Mouse (Mus musculus) stomach, embryonic 14.5 days (tissue): Measurements from ENCODE around the gene C5ar1. TPM values are rescaled to one million over a fixed set of nuclear protein-coding genes. Genes with fewer than 3 reads are reported as not detected.
"Not testable (repeated sequence)": the region's sequence is repeated elsewhere in the genome, so short reads cannot be mapped to it uniquely, and the experiment has no call there.

Source experiments
- ATAC-seq: fragments of 200-750 bp; cut with Nextera tagmentation; 2 replicates; pipeline ENCODE4 v1.8.0; 2017; ENCODE audit warnings: low read depth, moderate TSS enrichment; ENCODE audit not compliant: insufficient number of reproducible peaks, insufficient read depth, low FRiP score
- H3K27ac ChIP-seq: fragments of 300-500 bp; sonication (generic); 2 replicates; pipeline ENCODE4 v1.5.1; 2014; ENCODE audit warnings: mild to moderate bottlenecking, low read length, moderate library complexity, mixed read lengths
- H3K27me3 ChIP-seq: fragments of 300-500 bp; sonication (generic); 2 replicates; pipeline ENCODE4 v1.6.1; 2014; ENCODE audit warnings: low read length, control low read depth, mixed read lengths; ENCODE audit not compliant: control insufficient read depth, insufficient read depth
- H3K36me3 ChIP-seq: fragments of 300-500 bp; sonication (generic); 2 replicates; pipeline ENCODE4 v1.6.1; 2014; ENCODE audit warnings: mild to moderate bottlenecking, control low read depth, low read length, moderate library complexity, mixed read lengths; ENCODE audit not compliant: control insufficient read depth, insufficient read depth
- H3K4me1 ChIP-seq: fragments of 300-500 bp; sonication (generic); 2 replicates; pipeline ENCODE4 v1.6.1; 2014; ENCODE audit warnings: low read length, control low read depth, mixed read lengths; ENCODE audit not compliant: control insufficient read depth, insufficient read depth
- H3K4me2 ChIP-seq: fragments of 300-500 bp; sonication (generic); replicated peaks from 2 replicates; pipeline ENCODE4 v1.6.1; 2014; ENCODE audit warnings: low read depth, low read length, control low read depth
- H3K4me3 ChIP-seq: fragments of 300-500 bp; sonication (generic); 2 replicates; pipeline ENCODE4 v1.5.1; 2014; ENCODE audit warnings: low read depth, low read length, control low read depth
- H3K9ac ChIP-seq: fragments of 300-500 bp; sonication (generic); replicated peaks from 2 replicates; pipeline ENCODE4 v1.6.1; 2014; ENCODE audit warnings: low read depth, mild to moderate bottlenecking, control low read depth, low read length, moderate library complexity, mixed read lengths
- H3K9me3 ChIP-seq: fragments of 300-500 bp; sonication (generic); 2 replicates; pipeline ENCODE4 v1.6.1; 2016; ENCODE audit warnings: low read depth, low read length, control low read depth; ENCODE audit not compliant: control insufficient read depth
- WGBS: fragments of 180-500 bp; shearing (Covaris S2); extraction: QIAGEN DNeasy Blood & Tissue Kit; methylation state at CpG from one replicate; pipeline ENCODE4 v1.1.7; 2014; 5-methylcytosine and 5-hydroxymethylcytosine counted together
- polyA plus RNA-seq: library from polyadenylated mRNA; unstranded; fragments of >200 nt; fragmentation: Nextera tagmentation; extraction: Ambion mirVana; gene quantifications from 2 replicates; pipeline ENCODE4 v1.2.1, GENCODE M21; 2014

Gene C5ar1
- polyA plus RNA-seq, 1 experiment from 2014 or later, result 2.4 TPM

- Histone ChIP-seq H3K4me1 (peaks cover 16% of the 10 kb centered on the region), H3K4me3 (no peak overlapping the region), H3K9me3 (no peaks in the 10 kb centered on the region), H3K27me3 (no peaks in the 10 kb centered on the region), H3K9ac (no peak overlapping the region), H3K27ac (no peak overlapping the region), H3K36me3 (peaks cover 12% of the 10 kb centered on the region), H3K4me2 (no peak overlapping the region)
- no peak for ATAC-seq
- WGBS, result 88% methylated on average over 1 of the region's 1 CpGs
These were observed 11.8 kb upstream of the C5ar1 start for GRCm38 (mm10) chr7:16271139-16271538.

DNA sequence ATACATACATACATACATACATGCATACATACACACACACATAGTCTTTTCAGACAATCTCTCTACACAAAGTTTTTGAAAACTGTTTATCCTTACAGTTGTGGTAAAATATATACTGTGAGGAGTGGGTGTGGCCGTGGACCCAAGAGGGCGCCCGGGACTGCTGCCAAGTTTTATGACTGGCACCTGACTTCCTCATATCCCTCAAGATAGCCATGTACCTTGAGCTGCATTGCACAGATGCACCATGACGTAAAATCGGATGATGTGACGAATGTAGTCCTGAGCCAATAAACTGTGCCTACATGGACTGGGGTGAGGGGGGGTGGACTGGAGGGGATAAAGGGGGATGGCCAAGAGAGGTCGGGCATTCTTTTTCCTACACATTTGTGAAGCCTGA is 7.3 kb upstream of the C5ar1 start:
- H3K9ac ChIP-seq, H3K9me3 ChIP-seq, H3K4me1 ChIP-seq, H3K4me3 ChIP-seq, H3K36me3 ChIP-seq, H3K27me3 ChIP-seq, H3K4me2 ChIP-seq, H3K27ac ChIP-seq, ATAC-seq: not testable (repeated sequence)
- 85% methylated on average over 7 of the region's 7 CpGs for whole genome bisulfite sequencing

DNA sequence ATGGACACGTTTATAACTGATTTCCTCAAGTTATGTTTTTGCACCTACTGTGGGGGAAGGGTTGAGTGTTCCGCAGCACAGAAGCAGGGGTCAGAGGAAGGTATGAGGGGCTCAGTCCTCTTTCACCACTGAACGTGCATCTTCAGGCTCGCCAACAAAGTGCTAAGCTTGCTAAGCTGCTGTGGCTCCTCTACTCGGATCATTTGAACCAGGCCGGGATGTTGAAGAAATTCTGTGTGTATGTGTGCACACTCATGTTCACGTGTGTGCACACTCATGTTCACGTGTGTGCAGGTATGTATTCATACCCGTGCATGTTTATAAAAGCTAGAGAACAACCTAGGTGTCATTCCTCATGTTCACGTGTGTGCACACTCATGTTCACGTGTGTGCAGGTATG is 6.5 kb upstream of the C5ar1 start:
- H3K9ac ChIP-seq, result no peak overlapping the region
- no peaks in the 10 kb centered on the region for H3K4me1 ChIP-seq
- no peak overlapping the region for H3K4me3 ChIP-seq
- WGBS, result 86% methylated on average over 11 of the region's 11 CpGs
- no peaks in the 10 kb centered on the region for H3K27me3 ChIP-seq
- H3K36me3 ChIP-seq, result no peaks in the 10 kb centered on the region
- no peaks in the 10 kb centered on the region for H3K9me3 ChIP-seq
- H3K4me2 ChIP-seq, result no peak overlapping the region
- no peak overlapping the region for H3K27ac ChIP-seq
- ATAC-seq, result no peak

GRCm38 (mm10) chr7:16263843-16264242 is 4.5 kb upstream of the C5ar1 start:
- Histone ChIP-seq H3K36me3 (no peaks in the 10 kb centered on the region), H3K27ac (no peak overlapping the region), H3K4me3 (no peak overlapping the region), H3K9ac (no peak overlapping the region), H3K27me3 (no peaks in the 10 kb centered on the region), H3K9me3 (no peaks in the 10 kb centered on the region), H3K4me2 (no peak overlapping the region), H3K4me1 (no peaks in the 10 kb centered on the region)
- ATAC-seq, result no peak
- 80% methylated on average over 5 of the region's 5 CpGs for WGBS

DNA sequence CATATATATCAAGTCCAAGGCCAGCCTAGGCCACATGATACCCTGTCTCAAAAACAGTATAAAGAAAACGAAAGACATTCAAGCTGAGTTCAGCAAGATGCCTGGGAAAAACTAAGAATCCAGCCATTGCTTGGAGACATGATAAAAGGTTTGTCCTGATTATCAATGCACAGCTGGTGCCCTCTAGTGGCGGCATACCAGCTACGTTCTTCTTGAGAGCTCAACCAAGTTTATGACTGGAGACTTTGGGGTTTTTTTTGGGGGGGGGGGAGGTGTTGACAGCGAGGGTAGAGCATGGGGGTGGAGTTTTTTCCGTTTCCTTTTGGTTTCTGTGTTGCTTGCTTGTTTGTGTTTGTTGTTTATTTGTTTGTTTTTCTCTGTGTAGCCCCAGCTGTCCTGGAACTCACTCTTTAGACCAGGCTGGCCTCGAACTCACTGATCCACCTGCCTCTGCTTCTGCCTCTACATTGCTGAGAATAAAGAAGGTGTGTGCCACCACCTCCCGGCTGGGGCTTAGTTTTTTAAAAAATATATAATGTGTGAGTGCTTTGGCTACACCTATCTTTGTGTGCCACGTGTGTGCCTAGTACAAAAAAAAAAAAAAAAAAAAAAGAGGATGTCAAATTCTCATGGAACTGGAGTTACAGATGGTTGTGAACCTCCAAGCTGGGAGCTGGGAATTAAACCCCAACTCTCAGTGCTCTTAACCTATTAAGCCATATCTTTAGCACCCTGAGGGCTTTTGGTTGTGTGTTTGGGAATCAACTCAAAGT is 3.9 kb upstream of the C5ar1 start:
- Histone ChIP-seq H3K4me2 (no peak overlapping the region), H3K36me3 (no peaks in the 10 kb centered on the region), H3K4me3 (no peak overlapping the region), H3K27ac (no peak overlapping the region), H3K9me3 (no peaks in the 10 kb centered on the region), H3K27me3 (no peaks in the 10 kb centered on the region), H3K9ac (no peak overlapping the region), H3K4me1 (no peaks in the 10 kb centered on the region)
- no peak for ATAC-seq
- 29% methylated on average over 8 of the region's 8 CpGs for whole genome bisulfite sequencing

DNA sequence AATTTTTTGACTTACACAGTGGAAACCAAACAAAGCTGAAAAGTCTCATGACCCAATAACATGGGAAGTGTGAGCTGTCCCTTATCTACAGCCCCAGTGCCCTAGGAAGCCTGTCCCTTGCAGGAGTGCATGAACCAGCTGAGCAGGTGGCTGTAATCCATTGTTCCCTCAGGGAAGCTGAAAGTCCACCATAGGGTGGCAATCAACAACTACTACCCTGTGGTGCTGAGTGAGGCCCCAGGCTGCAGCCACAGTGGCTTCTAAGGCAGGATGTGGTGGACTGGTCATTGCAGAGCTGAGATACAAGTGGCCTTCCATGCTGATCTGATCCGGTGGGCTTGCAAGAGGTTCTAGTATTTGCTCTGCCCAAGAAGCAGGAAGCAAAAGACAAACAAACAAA is 1.8 kb upstream of the C5ar1 start:
- no peaks in the 10 kb centered on the region for H3K27me3 ChIP-seq
- WGBS, result 73% methylated on average over 1 of the region's 1 CpGs
- no peak for ATAC-seq

DNA sequence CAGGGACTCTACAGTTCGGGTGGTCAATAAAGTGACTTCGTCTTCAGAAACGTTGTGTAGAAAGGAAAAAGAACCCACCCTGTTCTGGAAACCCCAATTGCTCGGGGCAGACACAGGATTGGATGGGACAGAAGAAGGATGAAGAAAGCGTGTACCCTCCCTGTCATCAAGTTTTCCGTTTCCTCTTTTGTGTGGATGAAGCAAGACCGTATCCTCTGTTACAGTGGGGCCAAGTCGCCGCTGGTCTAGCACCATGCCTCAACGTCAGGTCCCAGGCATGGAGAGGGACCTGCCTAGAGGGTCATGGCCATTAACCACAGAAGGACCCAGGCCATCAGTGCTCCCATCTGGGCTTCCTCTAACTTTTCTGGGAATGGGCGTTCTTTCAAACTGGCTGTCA is 1.5 kb downstream of the C5ar1 start:
- no peak overlapping the region for H3K4me3 ChIP-seq
- WGBS, result 88% methylated on average over 11 of the region's 11 CpGs
- no peak for ATAC-seq

More for the DNA sequence above, 1.8 kb upstream of the C5ar1 start:
- H3K36me3 ChIP-seq, result no peaks in the 10 kb centered on the region
- no peaks in the 10 kb centered on the region for H3K4me1 ChIP-seq
- no peak overlapping the region for H3K4me2 ChIP-seq
- H3K4me3 ChIP-seq, result no peak overlapping the region
- no peak overlapping the region for H3K27ac ChIP-seq
- no peak overlapping the region for H3K9ac ChIP-seq
- H3K9me3 ChIP-seq, result no peaks in the 10 kb centered on the region

GRCm38 (mm10) chr7:16255963-16256362 is 3.4 kb downstream of the C5ar1 start:
- ATAC-seq, H3K4me2 ChIP-seq, H3K4me1 ChIP-seq, H3K9me3 ChIP-seq, H3K9ac ChIP-seq, H3K36me3 ChIP-seq, H3K4me3 ChIP-seq, H3K27me3 ChIP-seq, H3K27ac ChIP-seq: not testable (repeated sequence)
- 89% methylated on average over 4 of the region's 4 CpGs for WGBS

More for the DNA sequence above, 1.5 kb downstream of the C5ar1 start:
- Histone ChIP-seq H3K9me3 (no peaks in the 10 kb centered on the region), H3K4me2 (no peak overlapping the region), H3K9ac (no peak overlapping the region), H3K36me3 (no peaks in the 10 kb centered on the region), H3K27me3 (no peaks in the 10 kb centered on the region), H3K27ac (no peak overlapping the region), H3K4me1 (no peaks in the 10 kb centered on the region)

DNA sequence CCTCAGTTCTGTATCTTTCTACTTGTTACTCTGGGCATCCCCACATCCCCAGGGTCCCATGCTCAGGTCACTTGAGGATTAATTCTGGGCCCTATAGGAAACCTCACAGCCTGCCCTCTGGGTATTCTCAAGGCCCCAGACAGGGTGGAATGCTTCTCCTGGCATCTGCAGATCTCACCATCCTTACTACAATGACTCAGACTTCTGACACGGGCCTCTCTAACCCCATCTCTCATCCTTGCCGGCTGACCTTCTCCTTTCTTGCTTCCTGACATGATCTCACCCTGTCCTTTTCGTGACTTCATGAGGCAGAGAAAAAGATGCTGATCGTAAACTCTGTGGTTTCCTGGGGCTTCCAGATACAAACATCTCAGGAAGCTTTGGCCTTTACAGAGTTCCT is 5.1 kb downstream of the C5ar1 start:
- Histone ChIP-seq H3K9me3 (no peaks in the 10 kb centered on the region), H3K4me2 (no peak overlapping the region), H3K4me1 (no peaks in the 10 kb centered on the region), H3K27ac (no peak overlapping the region), H3K4me3 (no peak overlapping the region), H3K27me3 (no peaks in the 10 kb centered on the region), H3K9ac (no peak overlapping the region), H3K36me3 (no peaks in the 10 kb centered on the region)
- no peak for ATAC-seq
- WGBS, result 57% methylated on average over 4 of the region's 4 CpGs
